Mouse (Mus musculus) CH12.LX (cell line): ENCODE data around the gene Ahsa1. TPM values are rescaled to one million over a fixed set of nuclear protein-coding genes. Genes with fewer than 3 reads are reported as not detected.

Source experiments
- DNase-seq: peaks from one replicate; pipeline ENCODE4 v3.0.0-alpha.2; 2013; ENCODE audit errors: extremely low read depth
- H3K27ac ChIP-seq: 2 replicates; pipeline ENCODE4 v1.5.1; 2012; ENCODE audit warnings: low read depth, mild to moderate bottlenecking, control low read depth, moderate library complexity; ENCODE audit not compliant: insufficient read depth
- H3K27me3 ChIP-seq: replicated peaks from 2 replicates; pipeline ENCODE3; 2012; ENCODE audit warnings: inconsistent platforms
- H3K36me3 ChIP-seq, 2 experiments: replicated peaks in 1 of 2; 2 replicates each; pipeline versions ENCODE3 to v1.6.1; 2012; ENCODE audit warnings: inconsistent platforms in 1 of 2, low read length in 1 of 2, mild to moderate bottlenecking in 1 of 2, mixed read lengths in 1 of 2, moderate library complexity in 1 of 2; ENCODE audit not compliant: control insufficient read depth in 1 of 2, insufficient read depth in 1 of 2
- H3K4me1 ChIP-seq, 2 experiments: 2 replicates each; pipeline ENCODE4 v1.6.1; 2012; ENCODE audit warnings: inconsistent platforms in 1 of 2, moderate library complexity in 1 of 2; ENCODE audit not compliant: insufficient read depth in 2 of 2, control insufficient read depth in 1 of 2
- H3K4me2 ChIP-seq: 2 replicates; pipeline ENCODE4 v1.6.1; 2012; ENCODE audit warnings: low read depth, mild to moderate bottlenecking, control low read depth; ENCODE audit not compliant: poor library complexity, insufficient read depth, severe bottlenecking
- H3K4me3 ChIP-seq, 3 experiments: fragments of 150-350 bp in 1 of 3; sonication (generic) in 1 of 3; replicated peaks in 1 of 3; 2 replicates each; pipeline versions ENCODE3 to v1.5.1; 2011 to 2012; ENCODE audit warnings: low read depth in 2 of 3, low read length in 2 of 3, mild to moderate bottlenecking in 2 of 3, moderate library complexity in 2 of 3, control low read depth in 1 of 3, improper control_type of control experiment in 1 of 3, inconsistent platforms in 1 of 3, mixed read lengths in 1 of 3; ENCODE audit not compliant: poor library complexity in 1 of 3
- H3K79me2 ChIP-seq: replicated peaks from 2 replicates; pipeline ENCODE4 v1.6.1; 2012; ENCODE audit warnings: mild to moderate bottlenecking, moderate library complexity; ENCODE audit not compliant: control insufficient read depth, poor library complexity, insufficient read depth, severe bottlenecking; ENCODE audit errors: extremely low read depth
- H3K9ac ChIP-seq: 2 replicates; pipeline ENCODE4 v1.6.1; 2012; ENCODE audit warnings: low read depth, mild to moderate bottlenecking, control low read depth, moderate library complexity; ENCODE audit not compliant: insufficient read depth
- H3K9me3 ChIP-seq: replicated peaks from 2 replicates; pipeline ENCODE3; 2012; ENCODE audit warnings: low read length, inconsistent platforms, mixed read lengths
- CHD1 ChIP-seq: IDR thresholded peaks from 2 replicates; pipeline ENCODE4 v1.6.1; 2012; ENCODE audit warnings: low read depth, low read length, improper control_type of control experiment, inconsistent platforms
- CTCF ChIP-seq, 2 experiments: IDR thresholded peaks in 1 of 2; conservative IDR thresholded peaks in 1 of 2; 2 replicates each; pipeline ENCODE4 v1.5.1; 2011 to 2012; ENCODE audit warnings: low read depth in 2 of 2, low read length in 2 of 2, improper control_type of control experiment in 1 of 2, inconsistent platforms in 1 of 2, mild to moderate bottlenecking in 1 of 2, moderate library complexity in 1 of 2
- GABPA ChIP-seq: IDR thresholded peaks from 2 replicates; pipeline ENCODE4 v1.6.1; 2012; ENCODE audit warnings: low read depth, low read length, improper control_type of control experiment, inconsistent platforms; ENCODE audit not compliant: insufficient replicate concordance
- HCFC1 ChIP-seq: IDR thresholded peaks from 2 replicates; pipeline ENCODE4 v1.6.1; 2012; ENCODE audit warnings: low read depth, mild to moderate bottlenecking, inconsistent platforms, low read length, improper control_type of control experiment
- IRF4 ChIP-seq: IDR thresholded peaks from 2 replicates; pipeline ENCODE4 v1.6.1; 2014; ENCODE audit warnings: low read depth, mild to moderate bottlenecking, inconsistent platforms, low read length, improper control_type of control experiment
- MAZ ChIP-seq: IDR thresholded peaks from 2 replicates; pipeline ENCODE4 v1.6.1; 2012; ENCODE audit warnings: low read depth, mild to moderate bottlenecking, inconsistent platforms, low read length, improper control_type of control experiment, moderate library complexity
- MEF2A ChIP-seq: IDR thresholded peaks from 2 replicates; pipeline ENCODE4 v1.6.1; 2014; ENCODE audit warnings: low read depth, mild to moderate bottlenecking, inconsistent platforms, low read length, improper control_type of control experiment, borderline replicate concordance
- MYC ChIP-seq: IDR thresholded peaks from 2 replicates; pipeline ENCODE4 v1.6.1; 2011; ENCODE audit warnings: low read depth, mild to moderate bottlenecking, improper control_type of control experiment, low read length
- POLR2AphosphoS2 ChIP-seq: IDR thresholded peaks from 2 replicates; pipeline ENCODE4 v1.6.1; 2011; ENCODE audit warnings: low read depth, low read length, improper control_type of control experiment
- TBP ChIP-seq: conservative IDR thresholded peaks from 2 replicates; pipeline ENCODE4 v1.6.1; 2011; ENCODE audit warnings: low read depth, low read length, improper control_type of control experiment
- ZKSCAN1 ChIP-seq: IDR thresholded peaks from 2 replicates; pipeline ENCODE4 v1.6.1; 2012; ENCODE audit warnings: low read depth, inconsistent platforms, low read length, improper control_type of control experiment, borderline replicate concordance
- dilution Hi-C: fragments of 300-500 bp; cut with MboI; formaldehyde crosslinking; loops from 2 replicates; pipeline ENCODE4 v1.14.3; 2020; ENCODE audit warnings: low sequenced_read_pairs; ENCODE audit not compliant: extremely low pct_unique_long_range_greater_than_20kb, extremely low pct_ligation_motif_present
- in situ Hi-C: fragments of 300-500 bp; cut with MboI; formaldehyde crosslinking; loops from 3 replicates; pipeline ENCODE4 v1.14.3; 2019; ENCODE audit warnings: low sequenced_read_pairs, low pct_ligation_motif_present, low pct_unique_long_range_greater_than_20kb, mixed read lengths
- polyA plus RNA-seq: library from polyadenylated mRNA; unstranded; fragments of >175 nt; gene quantifications from 2 replicates; pipeline ENCODE4 v1.2.1, GENCODE M21; 2012; ENCODE audit warnings: low read depth; ENCODE audit not compliant: insufficient read length
- total RNA-seq, 2 experiments: library from RNA; depleted of rRNA; stranded (reverse); fragments of 300-350 nt in 1 of 2; fragments of >200 nt in 1 of 2; gene quantifications; 2 replicates each; pipeline ENCODE4 v1.2.3; 2012 to 2014

Gene Ahsa1
- total and polyA plus RNA-seq, 3 experiments: 288 to 456 (median 392) TPM

DNA sequence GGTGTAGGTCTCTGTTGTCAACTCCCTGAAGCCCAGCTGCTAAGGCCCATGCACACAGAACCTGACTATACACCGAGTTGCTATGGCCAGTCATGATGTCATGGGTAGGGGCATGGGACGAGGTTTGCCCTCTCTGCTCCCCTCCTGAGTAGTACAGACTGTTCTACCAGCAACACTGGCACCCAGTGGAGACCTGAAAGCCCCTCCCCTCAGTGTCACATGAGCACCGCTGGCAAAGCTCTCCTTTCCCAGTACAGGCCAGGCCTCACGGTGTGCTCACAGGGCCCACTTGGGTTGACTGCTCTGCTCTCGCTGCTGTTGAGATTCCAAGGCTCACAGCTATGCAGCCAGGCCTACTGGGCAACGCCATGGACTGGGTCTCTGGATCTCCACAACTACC is 27.7 kb downstream of the Ahsa1 start:
- no peak overlapping the region for H3K9ac ChIP-seq
- DNase-seq: no peak
- in situ Hi-C loops (no loop called here), dilution Hi-C loops (no loop called here)
- H3K9me3 ChIP-seq: no peaks in the 10 kb centered on the region
- no peak overlapping the region for H3K4me3 ChIP-seq
- H3K4me2 ChIP-seq: no peak overlapping the region
- TF ChIP-seq POLR2AphosphoS2 (no peak), TBP (no peak)
- H3K36me3 ChIP-seq: no peaks in the 10 kb centered on the region
- H3K27me3 ChIP-seq: peaks cover 2% of the 10 kb centered on the region
- no peaks in the 10 kb centered on the region for H3K79me2 ChIP-seq
- no peaks in the 10 kb centered on the region; a peak in 1 of 4 replicates for H3K4me1 ChIP-seq
- H3K27ac ChIP-seq: no peak overlapping the region

DNA sequence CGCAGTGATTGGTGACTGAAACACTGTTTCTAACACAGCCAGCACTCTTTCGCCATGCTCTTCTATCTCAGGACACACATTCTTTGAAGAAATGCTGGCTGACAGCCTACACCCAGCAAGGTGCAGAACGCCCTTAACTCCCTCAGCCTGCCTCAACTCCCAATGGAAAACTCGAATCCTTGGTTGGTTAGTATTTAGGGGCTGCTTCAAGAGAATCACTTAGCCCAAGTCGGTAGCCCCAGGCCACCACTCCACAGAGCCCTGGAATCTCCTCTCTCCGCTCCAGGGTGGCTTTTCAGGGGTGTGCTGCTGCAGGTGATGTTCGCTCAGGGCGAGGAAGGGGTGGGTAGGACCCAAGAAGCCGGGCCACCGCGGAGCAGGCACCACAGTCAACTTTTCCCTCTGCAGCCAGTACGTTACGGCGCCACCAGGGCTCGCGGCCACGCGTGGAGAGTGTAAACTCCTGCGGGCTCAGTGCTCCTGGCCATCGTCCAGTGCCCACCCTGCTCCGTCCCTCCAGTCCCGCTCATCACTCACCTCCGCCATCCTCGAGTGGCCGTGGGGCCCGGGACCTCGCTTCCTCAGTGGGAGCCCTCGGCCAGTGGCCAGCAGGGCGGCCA is 32.9 kb downstream of the Ahsa1 start:
- Histone ChIP-seq H3K36me3 (no peaks in the 10 kb centered on the region), H3K27ac (no peak overlapping the region), H3K27me3 (peaks cover 16% of the 10 kb centered on the region), H3K9me3 (peaks cover 8% of the 10 kb centered on the region), H3K4me1 (peaks cover 0 to 3% of the 10 kb centered on the region in 2 experiments; a peak in 3 of 4 replicates), H3K79me2 (no peaks in the 10 kb centered on the region), H3K4me3 (peak overlapping the region; percentile 40 to 67 (median 54)), H3K4me2 (peak overlapping the region; percentile 68)
- DNase-seq: no peak
- TF ChIP-seq TBP: no peak
- no peak for TF ChIP-seq MEF2A
- no peak for TF ChIP-seq CHD1
- no peak for TF ChIP-seq CTCF (conservative IDR thresholded peaks at IDR 0.05 in 1 of 2, IDR thresholded peaks at IDR 0.05 in 1 of 2; ENCODE audit: low read depth in 2 of 2, low read length in 2 of 2)
- no peak for TF ChIP-seq MYC
- TF ChIP-seq IRF4: no peak
- no peak for TF ChIP-seq MAZ
- TF ChIP-seq GABPA: no peak
- no peak for TF ChIP-seq HCFC1
- no peak for TF ChIP-seq ZKSCAN1
- TF ChIP-seq, all 38 proteins: peak for 0
- dilution Hi-C loops: no loop called here
- in situ Hi-C loops: no loop called here
- peak overlapping the region; percentile 37; the same call in 1 of the 2 replicates for H3K9ac ChIP-seq
